Mouse (Mus musculus): Measurements from ENCODE around the gene Gm20388. TPM values are rescaled to one million over a fixed set of nuclear protein-coding genes. Genes with fewer than 3 reads are reported as not detected.

Gene Gm20388
- polyA plus RNA-seq, 1 experiment from 2014 or later = not detected

DNA sequence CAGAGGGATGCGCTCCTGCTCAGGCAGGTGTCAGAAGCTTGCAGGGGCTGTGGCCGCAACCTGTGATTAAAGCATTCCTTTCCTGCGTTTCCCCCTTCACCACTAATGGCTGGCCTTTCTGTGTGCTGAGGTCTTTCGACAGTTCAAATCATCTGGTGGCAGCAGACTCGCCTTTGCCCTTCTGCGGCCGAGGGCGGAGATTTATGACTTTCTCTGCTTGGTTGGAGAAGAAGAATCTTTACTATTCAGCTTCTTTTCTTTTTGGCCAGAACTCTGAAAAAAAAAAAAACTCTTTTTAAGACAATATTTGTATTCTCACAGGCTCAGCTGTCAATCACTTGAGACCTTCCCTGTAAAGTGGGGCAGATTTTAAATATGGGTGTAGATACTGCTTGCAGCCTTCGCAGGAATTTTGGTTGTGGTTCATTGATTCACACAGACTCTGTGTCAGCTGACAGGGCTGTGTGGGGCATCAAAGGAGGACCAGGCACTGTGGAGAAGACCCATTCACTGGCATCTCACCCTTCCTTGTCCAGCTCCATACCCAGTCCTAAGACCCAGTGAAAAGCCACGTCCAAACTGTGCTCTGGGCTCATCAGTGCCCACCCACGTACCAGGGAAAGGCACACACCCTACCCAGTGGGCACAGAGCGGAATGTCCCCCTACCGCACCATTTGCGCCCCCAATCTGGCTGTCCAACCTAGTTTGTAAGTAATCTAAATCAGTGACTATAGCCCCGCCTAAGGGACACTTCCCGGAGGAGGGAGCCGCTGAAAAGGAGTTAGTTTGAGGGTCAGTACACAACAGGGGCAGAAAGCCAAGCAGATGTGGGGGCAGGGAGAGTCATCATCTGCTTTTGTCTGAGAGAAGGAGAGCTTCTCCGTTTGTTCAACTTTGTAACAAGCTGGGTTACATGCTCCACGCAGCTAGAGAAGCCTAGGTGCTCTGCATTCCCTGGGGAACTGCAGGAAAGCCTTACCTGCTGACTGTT is 845.0 kb downstream of the Gm20388 start:
- no peak for ATAC-seq (replicated peaks)
- no peak overlapping the region for H3K9ac ChIP-seq (replicated peaks)
- no peak overlapping the region for H3K4me3 ChIP-seq
- no peaks in the 10 kb centered on the region for H3K27me3 ChIP-seq
- no peak overlapping the region for H3K4me2 ChIP-seq (replicated peaks)
- no peaks in the 10 kb centered on the region for H3K36me3 ChIP-seq
- 54% methylated on average over 19 of the region's 19 CpGs for WGBS
- no peaks in the 10 kb centered on the region for H3K9me3 ChIP-seq
- no peaks in the 10 kb centered on the region for H3K4me1 ChIP-seq
- no peak overlapping the region for H3K27ac ChIP-seq (replicated peaks)

GRCm38 (mm10) chr8:120758005-120758404 is 847.4 kb downstream of the Gm20388 start:
- no peaks in the 10 kb centered on the region for H3K36me3 ChIP-seq
- no peak overlapping the region for H3K4me3 ChIP-seq
- WGBS = 40% methylated on average over 4 of the region's 4 CpGs
- no peaks in the 10 kb centered on the region for H3K27me3 ChIP-seq
- no peak overlapping the region for H3K4me2 ChIP-seq (replicated peaks)
- no peak for ATAC-seq (replicated peaks)
- H3K9ac ChIP-seq (replicated peaks) = no peak overlapping the region
- H3K4me1 ChIP-seq = no peaks in the 10 kb centered on the region
- H3K9me3 ChIP-seq = no peaks in the 10 kb centered on the region
- no peak overlapping the region for H3K27ac ChIP-seq (replicated peaks)

DNA sequence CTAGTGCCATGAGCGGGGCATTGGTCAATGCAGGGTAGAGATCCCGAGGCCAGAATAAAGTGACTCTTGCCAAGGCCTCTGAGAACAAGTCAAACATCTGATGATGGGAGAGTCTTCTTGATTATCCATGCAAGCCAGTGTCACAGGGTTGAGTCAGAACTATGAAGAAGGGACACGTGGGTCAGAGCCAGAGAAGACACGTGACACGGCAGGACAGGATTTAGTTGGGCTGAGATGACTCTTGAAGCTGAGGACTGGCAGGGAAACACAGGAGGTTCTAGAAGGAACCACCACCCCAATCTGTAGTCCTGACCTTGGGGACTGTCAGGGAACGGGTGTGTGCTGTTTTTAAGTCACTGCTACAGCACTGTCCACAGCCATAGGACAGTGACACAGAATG is 849.2 kb downstream of the Gm20388 start:
- H3K4me2 ChIP-seq (replicated peaks) = no peak overlapping the region
- H3K36me3 ChIP-seq = no peaks in the 10 kb centered on the region
- H3K4me1 ChIP-seq = no peaks in the 10 kb centered on the region
- WGBS = 84% methylated on average over 6 of the region's 6 CpGs
- no peak for ATAC-seq (replicated peaks)
- H3K27me3 ChIP-seq = no peaks in the 10 kb centered on the region
- H3K9me3 ChIP-seq = no peaks in the 10 kb centered on the region
- no peak overlapping the region for H3K4me3 ChIP-seq
- no peak overlapping the region for H3K27ac ChIP-seq (replicated peaks)
- H3K9ac ChIP-seq (replicated peaks) = no peak overlapping the region

DNA sequence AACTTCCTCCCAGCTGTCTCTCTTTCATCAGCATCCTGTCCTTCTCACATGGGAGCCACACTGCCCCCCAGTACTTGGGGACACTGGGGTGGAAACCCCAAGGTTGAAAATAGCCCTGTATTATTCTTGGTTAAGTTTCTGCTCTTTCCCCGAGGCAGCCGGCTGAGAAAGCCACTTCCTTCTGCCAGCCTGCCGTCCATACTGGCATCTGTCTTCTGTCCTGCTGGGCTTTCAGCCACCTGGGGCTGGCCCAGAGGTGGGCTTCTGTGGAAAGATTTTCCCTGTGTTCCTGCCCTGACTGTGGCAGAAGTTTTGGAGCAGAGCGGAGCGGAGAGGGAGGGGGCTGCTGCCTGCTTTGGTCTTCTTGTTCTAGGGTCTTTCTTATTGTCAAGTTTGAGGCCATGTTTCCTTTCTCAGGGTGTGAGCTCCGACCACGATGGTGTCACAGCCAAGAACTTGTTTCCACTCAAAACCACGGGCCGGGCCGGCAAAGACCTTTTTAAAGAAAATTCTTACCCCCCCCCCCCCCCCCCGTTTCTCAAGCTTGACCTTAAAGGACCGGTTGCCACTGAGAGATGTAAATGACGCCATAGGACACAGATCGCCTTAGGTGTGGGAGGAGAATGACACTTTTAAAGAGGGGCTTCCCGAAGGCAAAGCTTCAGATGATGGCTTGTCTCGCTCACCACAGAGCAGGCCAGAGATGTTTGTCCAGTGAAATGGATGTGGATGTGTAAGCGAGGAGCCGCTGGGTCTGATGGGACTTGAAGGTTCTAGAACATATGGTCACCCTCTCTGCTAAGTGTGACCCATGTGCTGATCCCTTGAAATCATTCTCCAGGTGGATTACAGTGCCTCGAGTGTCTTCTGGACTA is 849.9 kb downstream of the Gm20388 start:
- no peak overlapping the region for H3K27ac ChIP-seq (replicated peaks)
- H3K9ac ChIP-seq (replicated peaks) = no peak overlapping the region
- WGBS = 85% methylated on average over 19 of the region's 19 CpGs
- no peak overlapping the region for H3K4me3 ChIP-seq
- no peaks in the 10 kb centered on the region for H3K9me3 ChIP-seq
- no peak for ATAC-seq (replicated peaks)
- no peaks in the 10 kb centered on the region for H3K36me3 ChIP-seq
- H3K4me1 ChIP-seq = no peaks in the 10 kb centered on the region
- no peaks in the 10 kb centered on the region for H3K27me3 ChIP-seq
- H3K4me2 ChIP-seq (replicated peaks) = no peak overlapping the region

GRCm38 (mm10) chr8:120763267-120763666 is 852.6 kb downstream of the Gm20388 start:
- no peak overlapping the region for H3K4me2 ChIP-seq (replicated peaks)
- no peaks in the 10 kb centered on the region for H3K4me1 ChIP-seq
- H3K36me3 ChIP-seq = no peaks in the 10 kb centered on the region

DNA sequence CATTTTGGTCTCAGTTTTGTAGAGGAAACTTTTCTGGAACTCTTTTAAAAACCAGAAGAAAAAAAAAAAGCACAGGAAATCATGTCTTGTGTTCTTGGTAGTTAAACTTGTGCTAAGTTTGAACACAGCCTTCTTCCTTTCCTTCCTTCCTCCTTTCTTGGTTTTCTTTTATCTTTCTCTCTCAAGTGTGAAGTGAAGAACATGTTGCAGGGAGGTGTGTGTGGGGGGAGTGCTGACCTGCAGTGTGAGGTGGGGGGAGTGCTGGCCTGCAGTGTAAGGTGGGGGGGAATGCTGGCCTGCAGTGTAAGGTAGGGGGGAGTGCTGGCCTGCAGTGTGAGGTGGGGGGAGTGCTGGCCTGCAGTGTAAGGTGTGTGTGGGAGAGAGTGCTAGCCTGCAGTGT is 854.0 kb downstream of the Gm20388 start:
- no peaks in the 10 kb centered on the region for H3K27me3 ChIP-seq
- H3K4me1 ChIP-seq = no peaks in the 10 kb centered on the region

More at GRCm38 (mm10) chr8:120763267-120763666, 852.6 kb downstream of the Gm20388 start:
- Histone ChIP-seq H3K27me3 (no peaks in the 10 kb centered on the region), H3K9ac (replicated peaks) (no peak overlapping the region), H3K9me3 (no peaks in the 10 kb centered on the region), H3K4me3 (no peak overlapping the region), H3K27ac (replicated peaks) (no peak overlapping the region)
- ATAC-seq (replicated peaks) = no peak
- WGBS = 86% methylated on average over 5 of the region's 5 CpGs

DNA sequence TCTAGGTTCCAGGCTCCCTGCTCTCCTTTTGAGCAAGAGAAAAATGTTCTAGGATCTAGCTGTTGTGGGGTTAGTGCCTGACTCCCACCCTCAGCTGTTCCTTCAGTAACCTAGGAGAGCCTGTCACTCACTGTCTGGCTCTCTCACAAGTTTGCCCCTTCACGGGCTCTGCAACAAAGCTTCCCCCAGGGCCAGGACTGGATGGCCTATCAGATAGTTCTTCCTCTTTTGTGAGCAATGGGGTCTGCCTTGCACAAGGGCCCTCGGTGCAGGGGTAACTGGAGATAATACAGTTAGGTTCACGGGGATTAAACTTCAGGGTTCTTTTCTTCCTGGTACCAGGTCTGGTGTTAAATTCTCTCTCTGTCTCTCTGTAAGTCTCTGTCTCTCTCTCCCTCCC is 856.0 kb downstream of the Gm20388 start:
- Histone ChIP-seq H3K9me3 (no peaks in the 10 kb centered on the region), H3K36me3 (no peaks in the 10 kb centered on the region), H3K4me2 (replicated peaks) (no peak overlapping the region), H3K27me3 (no peaks in the 10 kb centered on the region), H3K9ac (replicated peaks) (no peak overlapping the region), H3K4me3 (no peak overlapping the region), H3K27ac (replicated peaks) (no peak overlapping the region), H3K4me1 (no peaks in the 10 kb centered on the region)
- no peak for ATAC-seq (replicated peaks)
- WGBS = 30% methylated on average over 3 of the region's 3 CpGs

More for the DNA sequence above, 854.0 kb downstream of the Gm20388 start:
- no peak for ATAC-seq (replicated peaks)
- Histone ChIP-seq H3K4me2 (replicated peaks) (no peak overlapping the region), H3K4me3 (no peak overlapping the region), H3K27ac (replicated peaks) (no peak overlapping the region), H3K36me3 (no peaks in the 10 kb centered on the region), H3K9ac (replicated peaks) (no peak overlapping the region), H3K9me3 (no peaks in the 10 kb centered on the region)

- no peaks in the 10 kb centered on the region for H3K9me3 ChIP-seq
- H3K9ac ChIP-seq (replicated peaks) = no peak overlapping the region
- no peaks in the 10 kb centered on the region for H3K27me3 ChIP-seq
- WGBS = 84% methylated on average over 12 of the region's 12 CpGs
- H3K4me2 ChIP-seq (replicated peaks) = no peak overlapping the region
- ATAC-seq (replicated peaks) = no peak
- no peak overlapping the region for H3K4me3 ChIP-seq
- no peaks in the 10 kb centered on the region for H3K36me3 ChIP-seq
- no peak overlapping the region for H3K27ac ChIP-seq (replicated peaks)
- H3K4me1 ChIP-seq = no peaks in the 10 kb centered on the region
Measured at GRCm38 (mm10) chr8:120768454-120769218, 858.0 kb downstream of the Gm20388 start.

DNA sequence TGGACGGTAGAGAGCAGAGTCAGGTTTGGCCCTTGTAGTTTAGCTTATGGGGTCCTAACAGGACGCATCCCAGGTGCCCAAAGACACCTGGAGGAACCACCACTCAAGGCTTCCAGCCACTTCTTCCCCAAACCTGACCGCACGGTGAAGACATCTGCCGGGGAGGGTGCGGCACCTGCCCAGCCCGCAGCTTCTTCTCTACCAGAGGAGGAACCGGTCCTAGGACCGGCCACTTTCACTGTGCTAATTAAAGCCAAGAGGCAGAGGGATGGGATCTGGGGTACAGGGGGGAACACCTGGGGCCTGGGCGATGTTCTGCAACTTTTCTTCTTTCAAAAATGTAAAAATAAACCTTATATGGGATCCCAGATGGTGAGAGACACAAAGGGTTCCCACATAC is 866.5 kb downstream of the Gm20388 start:
- H3K4me1 ChIP-seq = no peaks in the 10 kb centered on the region
- H3K36me3 ChIP-seq = no peaks in the 10 kb centered on the region
- no peak overlapping the region for H3K27ac ChIP-seq (replicated peaks)
- H3K27me3 ChIP-seq = no peaks in the 10 kb centered on the region
- WGBS = 93% methylated on average over 10 of the region's 10 CpGs
- H3K4me3 ChIP-seq = no peak overlapping the region
- no peaks in the 10 kb centered on the region for H3K9me3 ChIP-seq
- no peak overlapping the region for H3K4me2 ChIP-seq (replicated peaks)
- no peak overlapping the region for H3K9ac ChIP-seq (replicated peaks)
- no peak for ATAC-seq (replicated peaks)

DNA sequence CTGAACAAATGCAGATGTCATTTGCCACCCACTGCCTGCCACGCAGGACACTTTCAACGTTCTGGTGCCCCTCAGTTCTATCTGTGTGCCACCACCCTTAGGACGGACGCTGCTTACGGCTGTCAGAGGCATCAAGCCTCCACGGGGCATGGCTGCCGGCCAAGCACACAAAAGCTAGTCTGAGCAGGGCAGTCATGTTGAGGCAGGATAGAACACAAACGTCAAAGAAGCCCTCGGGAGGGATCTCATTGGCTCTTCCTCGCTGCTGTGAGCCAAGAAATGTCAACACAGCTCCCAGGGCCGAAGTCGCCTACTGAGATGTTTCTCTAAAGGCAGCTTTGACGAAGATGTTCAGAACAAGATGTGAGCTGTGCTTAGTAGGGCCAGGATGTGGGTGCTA is 867.1 kb downstream of the Gm20388 start:
- ATAC-seq (replicated peaks) = no peak
- no peaks in the 10 kb centered on the region for H3K4me1 ChIP-seq
- no peak overlapping the region for H3K9ac ChIP-seq (replicated peaks)
- no peaks in the 10 kb centered on the region for H3K36me3 ChIP-seq
- no peak overlapping the region for H3K4me2 ChIP-seq (replicated peaks)
- H3K9me3 ChIP-seq = no peaks in the 10 kb centered on the region
- no peaks in the 10 kb centered on the region for H3K27me3 ChIP-seq
- WGBS = 37% methylated on average over 13 of the region's 13 CpGs
- no peak overlapping the region for H3K27ac ChIP-seq (replicated peaks)
- H3K4me3 ChIP-seq = no peak overlapping the region

DNA sequence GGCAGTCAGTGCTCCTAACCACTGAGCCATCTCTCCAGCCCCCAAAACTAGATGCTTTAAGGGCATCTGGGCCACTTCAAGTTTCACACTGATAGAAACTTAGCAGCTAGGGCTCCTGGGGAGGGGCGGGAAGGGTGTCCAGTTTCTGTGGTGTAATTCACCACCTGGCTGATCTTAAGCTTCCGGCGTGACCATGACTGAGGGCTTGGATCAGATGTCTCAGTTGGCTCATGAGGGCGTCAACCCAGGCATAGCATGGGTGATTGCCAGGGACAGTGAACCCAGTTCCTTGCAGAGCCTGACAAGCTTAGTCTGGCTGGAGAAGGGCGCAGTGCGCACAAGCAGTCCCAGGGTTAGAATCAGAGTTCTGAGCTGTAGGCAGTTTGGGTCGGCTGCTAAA is 868.5 kb downstream of the Gm20388 start:
- H3K27me3 ChIP-seq = no peaks in the 10 kb centered on the region
- H3K4me1 ChIP-seq = no peaks in the 10 kb centered on the region
- no peak overlapping the region for H3K4me3 ChIP-seq
- no peaks in the 10 kb centered on the region for H3K9me3 ChIP-seq
- H3K27ac ChIP-seq (replicated peaks) = no peak overlapping the region
- H3K36me3 ChIP-seq = no peaks in the 10 kb centered on the region
- no peak overlapping the region for H3K9ac ChIP-seq (replicated peaks)
- ATAC-seq (replicated peaks) = no peak
- WGBS = 96% methylated on average over 7 of the region's 7 CpGs
- H3K4me2 ChIP-seq (replicated peaks) = no peak overlapping the region

DNA sequence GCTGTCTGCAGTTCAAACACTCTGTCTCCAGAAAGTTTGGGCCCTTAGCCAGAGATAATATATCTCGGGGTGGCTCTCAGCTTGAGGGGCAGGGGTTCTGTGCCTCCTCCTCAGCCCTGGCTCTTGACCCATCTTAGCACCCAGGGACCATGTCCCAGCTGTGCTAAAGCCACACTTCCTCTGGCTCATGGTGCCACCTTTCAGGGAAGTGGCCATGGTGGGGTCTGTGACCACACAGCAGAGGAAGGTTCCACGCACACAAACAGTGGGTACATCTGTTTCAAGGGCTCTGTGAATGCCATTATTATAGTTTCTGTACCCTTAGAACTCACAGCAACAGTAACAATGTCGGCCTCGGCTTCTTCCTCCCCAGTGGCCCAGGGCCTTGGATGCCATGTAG is 873.1 kb downstream of the Gm20388 start:
- Histone ChIP-seq H3K9ac (replicated peaks) (no peak overlapping the region), H3K27ac (replicated peaks) (no peak overlapping the region), H3K4me2 (replicated peaks) (no peak overlapping the region), H3K9me3 (no peaks in the 10 kb centered on the region), H3K36me3 (no peaks in the 10 kb centered on the region), H3K4me1 (no peaks in the 10 kb centered on the region), H3K27me3 (no peaks in the 10 kb centered on the region), H3K4me3 (no peak overlapping the region)
- 87% methylated on average over 4 of the region's 4 CpGs for WGBS
- ATAC-seq (replicated peaks) = no peak

Data from forebrain, embryonic 15.5 days (tissue).